Mouse (Mus musculus) yolk sac, embryonic 10.5 days (tissue): ENCODE measurements around the gene Plekhh3.
A peak's percentile ranks its signal among the peaks of the same experiment; 100 is the strongest.

ENCODE experiments used
- DNase-seq: peaks from one replicate; pipeline ENCODE4 v3.0.0-alpha.2; 2017; ENCODE audit warnings: low spot score

Gene Plekhh3

GRCm38 (mm10) chr11:101170811-101171610 is at the start of gene Plekhh3:
Plekhh3 (minus strand) TSS chr11:101171351.
- DNase-seq, result peak; percentile 99

GRCm38 (mm10) chr11:101220853-101221252 is 49.7 kb upstream of the Plekhh3 start:
- no peak for DNase-seq

GRCm38 (mm10) chr11:101218436-101219055 is 47.4 kb upstream of the Plekhh3 start:
- no peak for DNase-seq

GRCm38 (mm10) chr11:101216936-101217335 is 45.8 kb upstream of the Plekhh3 start:
- DNase-seq, result no peak

- peak; percentile 56 for DNase-seq
Measured at GRCm38 (mm10) chr11:101211970-101212369, 40.8 kb upstream of the Plekhh3 start.

- DNase-seq, result no peak
Measured at GRCm38 (mm10) chr11:101200986-101201385, 29.8 kb upstream of the Plekhh3 start.

- DNase-seq, result no peak
Measured at GRCm38 (mm10) chr11:101199555-101199954, 28.4 kb upstream of the Plekhh3 start.

- no peak for DNase-seq
Measured at GRCm38 (mm10) chr11:101196175-101196574, 25.0 kb upstream of the Plekhh3 start.

- no peak for DNase-seq
Measured at GRCm38 (mm10) chr11:101195571-101195970, 24.4 kb upstream of the Plekhh3 start.

- no peak for DNase-seq
Measured at GRCm38 (mm10) chr11:101195101-101195500, 23.9 kb upstream of the Plekhh3 start.

- DNase-seq, result no peak
Measured at GRCm38 (mm10) chr11:101194643-101195042, 23.5 kb upstream of the Plekhh3 start.

GRCm38 (mm10) chr11:101194137-101194536 is 23.0 kb upstream of the Plekhh3 start:
- no peak for DNase-seq

GRCm38 (mm10) chr11:101193076-101193475 is 21.9 kb upstream of the Plekhh3 start:
- DNase-seq, result no peak

GRCm38 (mm10) chr11:101192646-101193045 is 21.5 kb upstream of the Plekhh3 start:
- DNase-seq, result no peak

- no peak for DNase-seq
Measured at GRCm38 (mm10) chr11:101191919-101192470, 20.8 kb upstream of the Plekhh3 start.

- no peak for DNase-seq
Measured at GRCm38 (mm10) chr11:101190913-101191907, 20.1 kb upstream of the Plekhh3 start.

- no peak for DNase-seq
Measured at GRCm38 (mm10) chr11:101190181-101190912, 19.2 kb upstream of the Plekhh3 start.

GRCm38 (mm10) chr11:101189495-101190180 is 18.5 kb upstream of the Plekhh3 start:
- peak; percentile 79 for DNase-seq

GRCm38 (mm10) chr11:101188166-101188805 is 17.1 kb upstream of the Plekhh3 start:
- DNase-seq, result no peak

- no peak for DNase-seq
Measured at GRCm38 (mm10) chr11:101187541-101187940, 16.4 kb upstream of the Plekhh3 start.
